Mouse (Mus musculus) forebrain, embryonic 16.5 days (tissue): Measurements from ENCODE around the gene Olfr623. TPM values are rescaled to one million over a fixed set of nuclear protein-coding genes. Genes with fewer than 3 reads are reported as not detected.

ENCODE experiments used
- ATAC-seq: fragments of 200-750 bp; cut with Nextera tagmentation; 2 replicates; pipeline ENCODE4 v1.8.0; 2017; ENCODE audit warnings: mild to moderate bottlenecking, moderate library complexity
- H3K27ac ChIP-seq: fragments of 300-500 bp; sonication (generic); 2 replicates; pipeline ENCODE4 v1.5.1; 2014; ENCODE audit warnings: low read length, control low read depth
- H3K27me3 ChIP-seq: fragments of 300-500 bp; sonication (generic); replicated peaks from 2 replicates; pipeline ENCODE4 v1.6.1; 2014; ENCODE audit warnings: low read length; ENCODE audit not compliant: control insufficient read depth, insufficient read depth
- H3K36me3 ChIP-seq: fragments of 300-500 bp; sonication (generic); 2 replicates; pipeline ENCODE4 v1.6.1; 2014; ENCODE audit not compliant: control insufficient read depth, insufficient read depth
- H3K4me1 ChIP-seq: fragments of 300-500 bp; sonication (generic); replicated peaks from 2 replicates; pipeline ENCODE4 v1.6.1; 2014; ENCODE audit warnings: low read length; ENCODE audit not compliant: control insufficient read depth, insufficient read depth
- H3K4me2 ChIP-seq: fragments of 300-500 bp; sonication (generic); 2 replicates; pipeline ENCODE4 v1.6.1; 2014; ENCODE audit warnings: mild to moderate bottlenecking, low read length, control low read depth
- H3K4me3 ChIP-seq: fragments of 300-500 bp; sonication (generic); replicated peaks from 2 replicates; pipeline ENCODE4 v1.5.1; 2014; ENCODE audit warnings: mild to moderate bottlenecking, low read length, control low read depth
- H3K9ac ChIP-seq: fragments of 300-500 bp; sonication (generic); replicated peaks from 2 replicates; pipeline ENCODE4 v1.6.1; 2014; ENCODE audit warnings: low read depth, low read length, control low read depth
- H3K9me3 ChIP-seq: fragments of 300-500 bp; sonication (generic); 2 replicates; pipeline ENCODE4 v1.6.1; 2016; ENCODE audit warnings: low read length; ENCODE audit not compliant: control insufficient read depth
- WGBS: fragments of 180-500 bp; shearing (Covaris S2); extraction: QIAGEN DNeasy Blood & Tissue Kit; methylation state at CpG from one replicate; pipeline ENCODE4 v1.1.7; 2014; 5-methylcytosine and 5-hydroxymethylcytosine counted together
- polyA plus RNA-seq: library from polyadenylated mRNA; unstranded; fragments of >200 nt; fragmentation: Nextera tagmentation; extraction: Ambion mirVana; gene quantifications from 2 replicates; pipeline ENCODE4 v1.2.1, GENCODE M21; 2015

Olfr623 gene
- polyA plus RNA-seq: not detected in 2 replicates

DNA sequence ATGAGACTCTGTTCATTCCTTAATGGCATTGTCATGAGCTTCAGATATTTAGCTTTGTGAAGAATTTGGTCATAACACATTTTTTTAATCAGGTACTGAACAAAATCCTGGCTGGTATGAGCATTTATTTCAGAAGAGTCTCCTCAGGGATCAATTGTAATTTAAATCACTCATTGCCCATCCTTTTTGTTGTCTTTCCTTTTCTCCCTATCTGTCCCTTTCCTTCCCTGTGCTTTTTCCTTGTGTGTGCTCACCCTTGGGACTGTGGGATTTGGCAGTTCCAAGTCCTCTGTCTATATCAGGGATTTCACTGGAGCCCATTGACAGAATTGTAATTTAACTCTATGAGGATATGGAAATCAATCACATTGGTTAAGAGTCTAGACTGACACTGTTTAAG, at the start of gene Olfr623:
Gene Olfr623 (minus strand): TSS at position 101 of the 400 bp plus-strand sequence.
- H3K4me3 ChIP-seq: no peak within 1 kb of the TSS
- no peak within 1 kb of the TSS for H3K27ac ChIP-seq
- H3K36me3 ChIP-seq: no peaks in the 10 kb centered on the region
- H3K4me2 ChIP-seq: no peak within 1 kb of the TSS
- H3K9ac ChIP-seq: no peak within 1 kb of the TSS
- H3K4me1 ChIP-seq: no peaks in the 10 kb centered on the region
- no peaks in the 10 kb centered on the region for H3K27me3 ChIP-seq
- ATAC-seq: no peak
- no peaks in the 10 kb centered on the region for H3K9me3 ChIP-seq

- Histone ChIP-seq H3K4me3 (no peak overlapping the region), H3K27ac (no peak overlapping the region), H3K9me3 (no peaks in the 10 kb centered on the region), H3K36me3 (no peaks in the 10 kb centered on the region), H3K27me3 (no peaks in the 10 kb centered on the region), H3K4me2 (no peak overlapping the region), H3K9ac (no peak overlapping the region), H3K4me1 (no peaks in the 10 kb centered on the region)
- WGBS: 35% methylated on average over 2 of the region's 2 CpGs
- no peak for ATAC-seq
These were observed 48.5 kb upstream of the Olfr623 start for GRCm38 (mm10) chr7:103712024-103712423.

DNA sequence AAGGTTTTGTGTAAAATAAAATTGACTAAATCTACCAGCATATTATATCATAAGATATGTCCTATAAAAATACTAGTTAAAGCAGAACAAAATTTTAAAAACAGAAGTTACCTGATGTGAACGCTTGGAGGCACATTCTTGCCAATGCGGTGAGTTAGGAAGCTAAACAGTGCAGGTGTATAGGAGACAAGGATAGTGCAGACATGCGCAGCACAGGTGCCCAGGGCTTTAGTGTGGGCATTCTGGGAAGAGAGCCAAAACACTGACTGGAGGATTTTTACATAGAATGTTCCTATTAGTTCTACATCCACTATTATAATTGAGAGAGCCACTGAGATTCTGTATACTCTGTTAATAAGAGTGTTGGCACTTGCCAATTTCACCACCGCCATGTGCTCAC, 36.0 kb upstream of the Olfr623 start:
- no peaks in the 10 kb centered on the region for H3K4me1 ChIP-seq
- H3K9me3 ChIP-seq: no peaks in the 10 kb centered on the region
- H3K27me3 ChIP-seq: no peaks in the 10 kb centered on the region
- H3K4me2 ChIP-seq: no peak overlapping the region
- H3K36me3 ChIP-seq: no peaks in the 10 kb centered on the region
- WGBS: 76% methylated on average over 4 of the region's 4 CpGs
- no peak overlapping the region for H3K27ac ChIP-seq
- no peak overlapping the region for H3K4me3 ChIP-seq
- no peak for ATAC-seq
- no peak overlapping the region for H3K9ac ChIP-seq

GRCm38 (mm10) chr7:103682420-103682819, 18.9 kb upstream of the Olfr623 start, which contains the start of gene Olfr625-ps1:
Olfr625-ps1 (plus strand) TSS chr7:103682720.
- Histone ChIP-seq H3K4me1 (no peaks in the 10 kb centered on the region), H3K4me3 (no peak within 1 kb of the TSS), H3K9me3 (no peaks in the 10 kb centered on the region), H3K4me2 (no peak within 1 kb of the TSS), H3K27ac (no peak within 1 kb of the TSS), H3K27me3 (no peaks in the 10 kb centered on the region), H3K36me3 (no peaks in the 10 kb centered on the region), H3K9ac (no peak within 1 kb of the TSS)
- no peak for ATAC-seq

GRCm38 (mm10) chr7:103671091-103671490, 7.6 kb upstream of the Olfr623 start, which contains the start of gene Olfr624:
Olfr624 (minus strand) TSS chr7:103671191.
- H3K4me1 ChIP-seq: no peaks in the 10 kb centered on the region
- no peaks in the 10 kb centered on the region for H3K9me3 ChIP-seq
- no peak within 1 kb of the TSS for H3K4me3 ChIP-seq
- H3K9ac ChIP-seq: no peak within 1 kb of the TSS
- H3K27ac ChIP-seq: no peak within 1 kb of the TSS
- no peak for ATAC-seq
- 90% methylated on average over 2 of the region's 2 CpGs for WGBS
- no peak within 1 kb of the TSS for H3K4me2 ChIP-seq
- H3K36me3 ChIP-seq: no peaks in the 10 kb centered on the region
- H3K27me3 ChIP-seq: no peaks in the 10 kb centered on the region

DNA sequence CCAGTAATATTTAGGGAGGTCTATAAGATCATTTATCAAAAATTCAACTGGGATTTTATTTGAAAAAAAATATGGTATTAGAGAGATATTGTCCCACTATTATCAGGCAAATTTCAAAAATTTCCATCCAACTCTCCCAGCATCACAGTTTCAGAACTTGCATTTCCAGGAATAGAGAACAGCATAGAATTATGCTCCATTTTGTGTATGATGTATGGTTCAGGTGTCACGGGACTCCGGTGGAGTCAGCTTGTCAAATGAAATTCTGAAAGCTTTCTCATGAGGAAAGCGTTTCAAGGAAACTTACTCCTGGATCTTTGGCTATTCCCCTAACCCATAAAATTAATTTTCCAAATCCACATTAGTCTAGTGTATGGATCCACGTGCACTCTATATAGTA, 19.4 kb downstream of the Olfr623 start:
- Histone ChIP-seq H3K4me2 (no peak overlapping the region), H3K4me1 (no peaks in the 10 kb centered on the region), H3K36me3 (no peaks in the 10 kb centered on the region), H3K27me3 (no peaks in the 10 kb centered on the region), H3K9ac (no peak overlapping the region), H3K4me3 (no peak overlapping the region), H3K27ac (no peak overlapping the region), H3K9me3 (no peaks in the 10 kb centered on the region)
- 86% methylated on average over 4 of the region's 4 CpGs for WGBS
- no peak for ATAC-seq

- H3K36me3 ChIP-seq: no peaks in the 10 kb centered on the region
- WGBS: 74% methylated on average over 1 of the region's 1 CpGs
These were observed 20.9 kb downstream of the Olfr623 start, which contains the start of gene Olfr622 for GRCm38 (mm10) chr7:103642602-103643001. Olfr622 (minus strand) TSS chr7:103642702.

GRCm38 (mm10) chr7:103636795-103637194, 26.7 kb downstream of the Olfr623 start:
- Histone ChIP-seq H3K27ac (no peak overlapping the region), H3K27me3 (no peaks in the 10 kb centered on the region), H3K4me1 (no peaks in the 10 kb centered on the region), H3K36me3 (no peaks in the 10 kb centered on the region), H3K9me3 (no peaks in the 10 kb centered on the region), H3K9ac (no peak overlapping the region), H3K4me2 (no peak overlapping the region), H3K4me3 (no peak overlapping the region)
- ATAC-seq: no peak

More at GRCm38 (mm10) chr7:103642602-103643001, 20.9 kb downstream of the Olfr623 start, which contains the start of gene Olfr622:
- H3K27ac ChIP-seq: no peak within 1 kb of the TSS
- ATAC-seq: no peak
- no peak within 1 kb of the TSS for H3K9ac ChIP-seq
- H3K4me1 ChIP-seq: no peaks in the 10 kb centered on the region
- no peak within 1 kb of the TSS for H3K4me2 ChIP-seq
- H3K9me3 ChIP-seq: no peaks in the 10 kb centered on the region
- H3K27me3 ChIP-seq: no peaks in the 10 kb centered on the region
- H3K4me3 ChIP-seq: no peak within 1 kb of the TSS

- WGBS: 77% methylated on average over 2 of the region's 2 CpGs
- Histone ChIP-seq H3K9me3 (no peaks in the 10 kb centered on the region), H3K27ac (no peak within 1 kb of the TSS), H3K9ac (no peak within 1 kb of the TSS), H3K27me3 (no peaks in the 10 kb centered on the region), H3K36me3 (no peaks in the 10 kb centered on the region), H3K4me3 (no peak within 1 kb of the TSS), H3K4me1 (no peaks in the 10 kb centered on the region), H3K4me2 (no peak within 1 kb of the TSS)
- no peak for ATAC-seq
These were observed 51.1 kb downstream of the Olfr623 start, which contains the start of gene Olfr620 for GRCm38 (mm10) chr7:103612434-103612833. Olfr620 (minus strand) TSS chr7:103612534.
